Mouse (Mus musculus) forebrain, embryonic 16.5 days (tissue): ENCODE results near the gene Picalm. TPM values are rescaled to one million over a fixed set of nuclear protein-coding genes. Genes with fewer than 3 reads are reported as not detected.
A peak's percentile ranks its signal among the peaks of the same experiment; 100 is the strongest.

Source experiments
- ATAC-seq: fragments of 200-750 bp; cut with Nextera tagmentation; 2 replicates; pipeline ENCODE4 v1.8.0; 2017; ENCODE audit warnings: mild to moderate bottlenecking, moderate library complexity
- H3K27ac ChIP-seq: fragments of 300-500 bp; sonication (generic); 2 replicates; pipeline ENCODE4 v1.5.1; 2014; ENCODE audit warnings: low read length, control low read depth
- H3K27me3 ChIP-seq: fragments of 300-500 bp; sonication (generic); replicated peaks from 2 replicates; pipeline ENCODE4 v1.6.1; 2014; ENCODE audit warnings: low read length; ENCODE audit not compliant: control insufficient read depth, insufficient read depth
- H3K36me3 ChIP-seq: fragments of 300-500 bp; sonication (generic); 2 replicates; pipeline ENCODE4 v1.6.1; 2014; ENCODE audit not compliant: control insufficient read depth, insufficient read depth
- H3K4me1 ChIP-seq: fragments of 300-500 bp; sonication (generic); replicated peaks from 2 replicates; pipeline ENCODE4 v1.6.1; 2014; ENCODE audit warnings: low read length; ENCODE audit not compliant: control insufficient read depth, insufficient read depth
- H3K4me2 ChIP-seq: fragments of 300-500 bp; sonication (generic); 2 replicates; pipeline ENCODE4 v1.6.1; 2014; ENCODE audit warnings: mild to moderate bottlenecking, low read length, control low read depth
- H3K4me3 ChIP-seq: fragments of 300-500 bp; sonication (generic); replicated peaks from 2 replicates; pipeline ENCODE4 v1.5.1; 2014; ENCODE audit warnings: mild to moderate bottlenecking, low read length, control low read depth
- H3K9ac ChIP-seq: fragments of 300-500 bp; sonication (generic); replicated peaks from 2 replicates; pipeline ENCODE4 v1.6.1; 2014; ENCODE audit warnings: low read depth, low read length, control low read depth
- H3K9me3 ChIP-seq: fragments of 300-500 bp; sonication (generic); 2 replicates; pipeline ENCODE4 v1.6.1; 2016; ENCODE audit warnings: low read length; ENCODE audit not compliant: control insufficient read depth
- WGBS: fragments of 180-500 bp; shearing (Covaris S2); extraction: QIAGEN DNeasy Blood & Tissue Kit; methylation state at CpG from one replicate; pipeline ENCODE4 v1.1.7; 2014; 5-methylcytosine and 5-hydroxymethylcytosine counted together
- polyA plus RNA-seq: library from polyadenylated mRNA; unstranded; fragments of >200 nt; fragmentation: Nextera tagmentation; extraction: Ambion mirVana; gene quantifications from 2 replicates; pipeline ENCODE4 v1.2.1, GENCODE M21; 2015

Picalm gene
- polyA plus RNA-seq, 1 experiment from 2014 or later = 51.2 TPM

- 80% methylated on average over 2 of the region's 2 CpGs for WGBS
- ATAC-seq = no peak
Measured at GRCm38 (mm10) chr7:90144971-90145370, 15.0 kb downstream of the Picalm start.

GRCm38 (mm10) chr7:90145376-90145775 lies 15.4 kb downstream of the Picalm start:
- Histone ChIP-seq H3K4me3 (no peak overlapping the region), H3K4me2 (no peak overlapping the region), H3K4me1 (peaks cover 7% of the 10 kb centered on the region), H3K9me3 (no peaks in the 10 kb centered on the region), H3K9ac (no peak overlapping the region), H3K27me3 (no peaks in the 10 kb centered on the region), H3K36me3 (no peaks in the 10 kb centered on the region), H3K27ac (no peak overlapping the region)
- ATAC-seq = no peak

More at GRCm38 (mm10) chr7:90144971-90145370, 15.0 kb downstream of the Picalm start:
- Histone ChIP-seq H3K27me3 (no peaks in the 10 kb centered on the region), H3K9me3 (no peaks in the 10 kb centered on the region), H3K36me3 (no peaks in the 10 kb centered on the region), H3K4me1 (peaks cover 7% of the 10 kb centered on the region), H3K4me3 (no peak overlapping the region), H3K4me2 (no peak overlapping the region), H3K9ac (no peak overlapping the region), H3K27ac (no peak overlapping the region)

- Histone ChIP-seq H3K27me3 (no peaks in the 10 kb centered on the region), H3K4me3 (no peak overlapping the region), H3K9me3 (no peaks in the 10 kb centered on the region), H3K27ac (no peak overlapping the region), H3K4me1 (peaks cover 7% of the 10 kb centered on the region), H3K9ac (no peak overlapping the region), H3K4me2 (no peak overlapping the region), H3K36me3 (no peaks in the 10 kb centered on the region)
- 67% methylated on average over 4 of the region's 4 CpGs for WGBS
- ATAC-seq = no peak
Measured at GRCm38 (mm10) chr7:90145897-90146296, 15.9 kb downstream of the Picalm start.

- H3K4me2 ChIP-seq = no peak overlapping the region
- no peak overlapping the region for H3K9ac ChIP-seq
- peaks cover 7% of the 10 kb centered on the region for H3K4me1 ChIP-seq
- no peaks in the 10 kb centered on the region for H3K27me3 ChIP-seq
- H3K36me3 ChIP-seq = no peaks in the 10 kb centered on the region
- H3K27ac ChIP-seq = no peak overlapping the region
- 92% methylated on average over 1 of the region's 1 CpGs for WGBS
- H3K9me3 ChIP-seq = no peaks in the 10 kb centered on the region
- ATAC-seq = no peak
- H3K4me3 ChIP-seq = no peak overlapping the region
Measured at GRCm38 (mm10) chr7:90146321-90146720, 16.3 kb downstream of the Picalm start.

- Histone ChIP-seq H3K9me3 (no peaks in the 10 kb centered on the region), H3K27me3 (no peaks in the 10 kb centered on the region), H3K36me3 (no peaks in the 10 kb centered on the region), H3K4me2 (no peak overlapping the region), H3K27ac (no peak overlapping the region), H3K9ac (no peak overlapping the region), H3K4me3 (no peak overlapping the region), H3K4me1 (peaks cover 7% of the 10 kb centered on the region)
- no peak for ATAC-seq
- WGBS = 97% methylated on average over 2 of the region's 2 CpGs
Measured at GRCm38 (mm10) chr7:90148023-90148422, 18.0 kb downstream of the Picalm start.

- WGBS = 84% methylated on average over 1 of the region's 1 CpGs
Measured at GRCm38 (mm10) chr7:90148516-90148915, 18.5 kb downstream of the Picalm start.

GRCm38 (mm10) chr7:90150311-90150710 lies 20.3 kb downstream of the Picalm start:
- Histone ChIP-seq H3K27me3 (no peaks in the 10 kb centered on the region), H3K27ac (no peak overlapping the region), H3K4me1 (peaks cover 7% of the 10 kb centered on the region), H3K4me2 (no peak overlapping the region), H3K36me3 (no peaks in the 10 kb centered on the region), H3K9me3 (no peaks in the 10 kb centered on the region), H3K4me3 (no peak overlapping the region), H3K9ac (no peak overlapping the region)
- peak; percentile 82 for ATAC-seq
- WGBS = 45% methylated on average over 2 of the region's 2 CpGs

More at GRCm38 (mm10) chr7:90148516-90148915, 18.5 kb downstream of the Picalm start:
- no peak overlapping the region for H3K9ac ChIP-seq
- peaks cover 7% of the 10 kb centered on the region for H3K4me1 ChIP-seq
- no peak overlapping the region for H3K4me3 ChIP-seq
- H3K36me3 ChIP-seq = no peaks in the 10 kb centered on the region
- H3K9me3 ChIP-seq = no peaks in the 10 kb centered on the region
- no peak overlapping the region for H3K27ac ChIP-seq
- H3K27me3 ChIP-seq = no peaks in the 10 kb centered on the region
- no peak overlapping the region for H3K4me2 ChIP-seq
- ATAC-seq = no peak

- WGBS = 86% methylated on average over 2 of the region's 2 CpGs
- H3K4me1 ChIP-seq = no peaks in the 10 kb centered on the region; the same call in 1 of the 2 replicates
- H3K27ac ChIP-seq = no peak overlapping the region
- H3K4me2 ChIP-seq = no peak overlapping the region
- no peak for ATAC-seq
- H3K27me3 ChIP-seq = no peaks in the 10 kb centered on the region
- no peak overlapping the region for H3K4me3 ChIP-seq
- H3K9ac ChIP-seq = no peak overlapping the region
- no peaks in the 10 kb centered on the region for H3K9me3 ChIP-seq
- H3K36me3 ChIP-seq = peaks cover 14% of the 10 kb centered on the region
Measured at GRCm38 (mm10) chr7:90158034-90158433, 28.0 kb downstream of the Picalm start.

- H3K4me3 ChIP-seq = no peak overlapping the region
- H3K36me3 ChIP-seq = peaks cover 14% of the 10 kb centered on the region
- no peaks in the 10 kb centered on the region for H3K27me3 ChIP-seq
- WGBS = 95% methylated on average over 5 of the region's 5 CpGs
- no peak for ATAC-seq
- no peaks in the 10 kb centered on the region; the same call in 1 of the 2 replicates for H3K4me1 ChIP-seq
- H3K9me3 ChIP-seq = no peaks in the 10 kb centered on the region
- H3K27ac ChIP-seq = no peak overlapping the region
- H3K4me2 ChIP-seq = no peak overlapping the region
- H3K9ac ChIP-seq = no peak overlapping the region
Measured at GRCm38 (mm10) chr7:90160598-90160997, 30.6 kb downstream of the Picalm start.

- Histone ChIP-seq H3K9ac (no peak overlapping the region), H3K4me3 (no peak overlapping the region), H3K27ac (no peak overlapping the region), H3K4me2 (no peak overlapping the region), H3K4me1 (no peaks in the 10 kb centered on the region), H3K27me3 (no peaks in the 10 kb centered on the region), H3K9me3 (no peaks in the 10 kb centered on the region), H3K36me3 (peaks cover 24% of the 10 kb centered on the region)
- 100% methylated on average over 1 of the region's 1 CpGs for WGBS
- no peak for ATAC-seq
Measured at GRCm38 (mm10) chr7:90164276-90164675, 34.3 kb downstream of the Picalm start.
